Mouse (Mus musculus) limb, embryonic 14.5 days (tissue): ENCODE measurements around the gene 6330409D20Rik. TPM values are rescaled to one million over a fixed set of nuclear protein-coding genes. Genes with fewer than 3 reads are reported as not detected.

Source experiments
- ATAC-seq: fragments of 200-750 bp; cut with Nextera tagmentation; 2 replicates; pipeline ENCODE4 v1.8.0; 2017; ENCODE audit warnings: low read depth, moderate number of reproducible peaks, moderate TSS enrichment; ENCODE audit not compliant: low FRiP score
- DNase-seq: peaks from one replicate; pipeline ENCODE4 v3.0.0-alpha.2; 2015; ENCODE audit warnings: low spot score
- H3K27ac ChIP-seq: fragments of 300-500 bp; sonication (generic); replicated peaks from 2 replicates; pipeline ENCODE4 v1.5.1; 2014; ENCODE audit warnings: low read depth, mild to moderate bottlenecking, low read length, moderate library complexity, mixed read lengths
- H3K27me3 ChIP-seq: fragments of 300-500 bp; sonication (generic); 2 replicates; pipeline ENCODE4 v1.6.1; 2014; ENCODE audit warnings: low read length, mixed read lengths; ENCODE audit not compliant: control insufficient read depth, insufficient read depth
- H3K36me3 ChIP-seq: fragments of 300-500 bp; sonication (generic); 2 replicates; pipeline ENCODE4 v1.6.1; 2014; ENCODE audit warnings: mild to moderate bottlenecking, low read length, moderate library complexity, mixed read lengths; ENCODE audit not compliant: control insufficient read depth, insufficient read depth
- H3K4me1 ChIP-seq: fragments of 300-500 bp; sonication (generic); 2 replicates; pipeline ENCODE4 v1.6.1; 2014; ENCODE audit warnings: antibody characterized with exemption, low read length, mixed read lengths; ENCODE audit not compliant: control insufficient read depth, insufficient read depth
- H3K4me2 ChIP-seq: fragments of 300-500 bp; sonication (generic); replicated peaks from 2 replicates; pipeline ENCODE4 v1.6.1; 2014; ENCODE audit warnings: low read depth, mild to moderate bottlenecking, low read length, moderate library complexity; ENCODE audit not compliant: severe bottlenecking
- H3K4me3 ChIP-seq: fragments of 300-500 bp; sonication (generic); replicated peaks from 2 replicates; pipeline ENCODE4 v1.5.1; 2014; ENCODE audit warnings: low read length
- H3K9ac ChIP-seq: fragments of 300-500 bp; sonication (generic); 2 replicates; pipeline ENCODE4 v1.6.1; 2014; ENCODE audit warnings: mild to moderate bottlenecking, low read depth, low read length, moderate library complexity; ENCODE audit not compliant: severe bottlenecking
- H3K9me3 ChIP-seq: fragments of 300-500 bp; sonication (generic); 2 replicates; pipeline ENCODE4 v1.6.1; 2016; ENCODE audit warnings: low read length; ENCODE audit not compliant: control insufficient read depth
- POLR2A ChIP-seq: fragments of 200-500 bp; IDR thresholded peaks from 2 replicates; pipeline ENCODE4 v1.8.0; 2012; ENCODE audit warnings: inconsistent platforms, mild to moderate bottlenecking, moderate library complexity, borderline replicate concordance; ENCODE audit not compliant: insufficient read depth, insufficient read length; ENCODE audit errors: extremely low read depth
- WGBS: fragments of 180-500 bp; shearing (Covaris S2); extraction: QIAGEN DNeasy Blood & Tissue Kit; methylation state at CpG from one replicate; pipeline ENCODE4 v1.1.7; 2014; 5-methylcytosine and 5-hydroxymethylcytosine counted together
- polyA plus RNA-seq, 2 experiments: library from polyadenylated mRNA; depleted of rRNA in 1 of 2; stranded (reverse) in 1 of 2; unstranded in 1 of 2; fragments of >200 nt; fragmentation: Nextera tagmentation in 1 of 2; extraction: Ambion mirVana in 1 of 2; gene quantifications; 2 replicates each; pipeline versions ENCODE4 v1.2.1 to v1.2.3; 2012 to 2014

Gene 6330409D20Rik
- polyA plus RNA-seq, 2 experiments, result 0.14 TPM; not detected in 1

- Histone ChIP-seq H3K27me3 (peaks cover 12% of the 10 kb centered on the region), H3K4me3 (no peak overlapping the region), H3K4me1 (peaks cover 17% of the 10 kb centered on the region), H3K36me3 (no peaks in the 10 kb centered on the region), H3K4me2 (no peak overlapping the region), H3K27ac (no peak overlapping the region), H3K9me3 (no peaks in the 10 kb centered on the region), H3K9ac (no peak overlapping the region)
- TF ChIP-seq POLR2A, result no peak
- 69% methylated on average over 4 of the region's 4 CpGs for WGBS
- no peak for DNase-seq
- no peak for ATAC-seq
Measured at GRCm38 (mm10) chr2:32739311-32739710, 1.5 kb downstream of the 6330409D20Rik start.

DNA sequence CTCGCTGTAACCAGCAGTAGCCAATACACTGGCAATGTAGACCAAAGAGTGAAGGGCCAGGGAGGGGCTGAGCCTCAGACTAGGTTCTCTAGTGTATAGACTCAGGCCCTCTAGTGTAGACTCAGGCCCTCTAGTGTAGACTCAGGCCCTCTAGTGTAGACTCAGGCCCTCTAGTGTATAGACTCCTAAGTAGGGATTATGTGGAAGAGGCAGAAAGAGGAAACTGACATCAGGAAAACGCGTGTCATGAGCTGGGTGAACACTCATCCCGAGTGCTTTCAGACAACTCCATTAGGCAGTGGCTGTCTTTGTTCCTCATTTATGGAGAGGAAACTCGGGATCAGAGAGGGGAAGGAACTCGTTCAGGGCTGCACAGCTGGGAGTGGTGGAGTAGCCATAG, 3.8 kb downstream of the 6330409D20Rik start:
- H3K9ac ChIP-seq, result no peak overlapping the region
- 62% methylated on average over 6 of the region's 6 CpGs for WGBS
- H3K27ac ChIP-seq, result no peak overlapping the region

GRCm38 (mm10) chr2:32736306-32736829, 4.4 kb downstream of the 6330409D20Rik start:
- no peak for TF ChIP-seq POLR2A
- no peaks in the 10 kb centered on the region for H3K9me3 ChIP-seq
- H3K4me3 ChIP-seq, result no peak overlapping the region
- no peak overlapping the region for H3K27ac ChIP-seq
- H3K4me1 ChIP-seq, result peaks cover 16% of the 10 kb centered on the region
- peaks cover 2% of the 10 kb centered on the region for H3K27me3 ChIP-seq
- no peak overlapping the region for H3K9ac ChIP-seq
- 46% methylated on average over 3 of the region's 3 CpGs for WGBS
- DNase-seq (no peak), ATAC-seq (no peak)
- no peaks in the 10 kb centered on the region for H3K36me3 ChIP-seq
- H3K4me2 ChIP-seq, result no peak overlapping the region

More for the DNA sequence above, 3.8 kb downstream of the 6330409D20Rik start:
- Histone ChIP-seq H3K4me3 (no peak overlapping the region), H3K4me1 (peaks cover 17% of the 10 kb centered on the region), H3K4me2 (no peak overlapping the region), H3K36me3 (no peaks in the 10 kb centered on the region), H3K27me3 (peaks cover 8% of the 10 kb centered on the region), H3K9me3 (no peaks in the 10 kb centered on the region)
- no peak for TF ChIP-seq POLR2A
- ATAC-seq, result no peak
- DNase-seq, result no peak

GRCm38 (mm10) chr2:32734933-32735332, 5.9 kb downstream of the 6330409D20Rik start:
- DNase-seq, result no peak

GRCm38 (mm10) chr2:32734480-32734879, 6.3 kb downstream of the 6330409D20Rik start:
- Histone ChIP-seq H3K4me1 (peaks cover 26% of the 10 kb centered on the region), H3K9ac (no peak overlapping the region; the same call in 1 of the 2 replicates), H3K4me3 (no peak overlapping the region), H3K4me2 (no peak overlapping the region), H3K27me3 (no peaks in the 10 kb centered on the region), H3K27ac (no peak overlapping the region), H3K9me3 (no peaks in the 10 kb centered on the region), H3K36me3 (no peaks in the 10 kb centered on the region)
- DNase-seq, result no peak
- TF ChIP-seq POLR2A, result no peak
- 34% methylated on average over 4 of the region's 4 CpGs for WGBS
- no peak for ATAC-seq

More at GRCm38 (mm10) chr2:32734933-32735332, 5.9 kb downstream of the 6330409D20Rik start:
- no peak for TF ChIP-seq POLR2A
- H3K36me3 ChIP-seq, result no peaks in the 10 kb centered on the region
- WGBS, result 49% methylated on average over 4 of the region's 4 CpGs
- peaks cover 24% of the 10 kb centered on the region for H3K4me1 ChIP-seq
- H3K4me3 ChIP-seq, result no peak overlapping the region
- no peak overlapping the region for H3K27ac ChIP-seq
- no peaks in the 10 kb centered on the region for H3K9me3 ChIP-seq
- H3K27me3 ChIP-seq, result no peaks in the 10 kb centered on the region
- ATAC-seq, result no peak
- no peak overlapping the region for H3K4me2 ChIP-seq
- no peak overlapping the region for H3K9ac ChIP-seq
